Mouse (Mus musculus) heart, embryonic 16.5 days (tissue): ENCODE measurements around the gene Angptl8. TPM values are rescaled to one million over a fixed set of nuclear protein-coding genes. Genes with fewer than 3 reads are reported as not detected.

Experiments used
- ATAC-seq: fragments of 200-750 bp; cut with Nextera tagmentation; replicated peaks from 2 replicates; pipeline ENCODE4 v1.8.0; 2017; ENCODE audit warnings: moderate number of reproducible peaks; ENCODE audit not compliant: insufficient read depth, low FRiP score; ENCODE audit errors: extremely low read depth
- H3K27ac ChIP-seq: fragments of 300-500 bp; sonication (generic); 2 replicates; pipeline ENCODE4 v1.5.1; 2014; ENCODE audit warnings: mild to moderate bottlenecking, low read length, control low read depth, moderate library complexity
- H3K27me3 ChIP-seq: fragments of 300-500 bp; sonication (generic); 2 replicates; pipeline ENCODE4 v1.6.1; 2014; ENCODE audit warnings: low read length, mixed read lengths; ENCODE audit not compliant: control insufficient read depth, insufficient read depth
- H3K36me3 ChIP-seq: fragments of 300-500 bp; sonication (generic); 2 replicates; pipeline ENCODE4 v1.6.1; 2014; ENCODE audit not compliant: control insufficient read depth, insufficient read depth
- H3K4me1 ChIP-seq: fragments of 300-500 bp; sonication (generic); 2 replicates; pipeline ENCODE4 v1.6.1; 2014; ENCODE audit warnings: low read length, mixed read lengths; ENCODE audit not compliant: control insufficient read depth, insufficient read depth
- H3K4me2 ChIP-seq: fragments of 300-500 bp; sonication (generic); 2 replicates; pipeline ENCODE4 v1.6.1; 2014; ENCODE audit warnings: low read depth, mild to moderate bottlenecking, control low read depth, low read length
- H3K4me3 ChIP-seq: fragments of 300-500 bp; sonication (generic); 2 replicates; pipeline ENCODE4 v1.5.1; 2014; ENCODE audit warnings: mild to moderate bottlenecking, control low read depth, low read length
- H3K9ac ChIP-seq: fragments of 300-500 bp; sonication (generic); 2 replicates; pipeline ENCODE4 v1.6.1; 2014; ENCODE audit warnings: low read length, control low read depth
- H3K9me3 ChIP-seq: fragments of 300-500 bp; sonication (generic); replicated peaks from 2 replicates; pipeline ENCODE4 v1.6.1; 2016; ENCODE audit warnings: low read length; ENCODE audit not compliant: control insufficient read depth
- WGBS: fragments of 180-500 bp; shearing (Covaris S2); extraction: QIAGEN DNeasy Blood & Tissue Kit; methylation state at CpG from one replicate; pipeline ENCODE4 v1.1.7; 2014; 5-methylcytosine and 5-hydroxymethylcytosine counted together
- polyA plus RNA-seq: library from polyadenylated mRNA; unstranded; fragments of >200 nt; fragmentation: Nextera tagmentation; extraction: Ambion mirVana; gene quantifications from 2 replicates; pipeline ENCODE4 v1.2.1, GENCODE M21; 2015

Gene Angptl8
- polyA plus RNA-seq, 1 experiment from 2014 or later = 1.7 TPM

DNA sequence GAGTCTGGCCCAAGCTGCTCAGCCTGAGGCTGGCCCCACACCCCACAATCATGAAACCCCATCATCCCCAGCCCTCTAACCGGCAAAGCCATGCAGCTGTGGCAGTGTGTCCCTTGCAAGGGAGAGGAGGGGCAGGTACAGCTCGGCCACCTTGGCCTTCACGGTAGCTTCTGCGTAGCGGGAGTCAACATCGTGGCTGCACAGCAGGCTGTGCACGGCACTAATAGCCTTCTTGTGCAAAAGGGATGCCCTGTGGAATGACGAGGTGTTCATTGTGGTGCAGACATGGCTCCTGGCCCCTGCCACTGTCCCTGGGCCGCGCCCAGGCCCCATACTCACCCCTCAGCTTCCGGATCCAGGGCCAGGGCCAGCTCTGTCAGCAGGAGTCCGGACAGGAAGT lies 15.1 kb upstream of the Angptl8 start:
- H3K9ac ChIP-seq = no peak overlapping the region
- H3K9me3 ChIP-seq = no peaks in the 10 kb centered on the region
- no peak overlapping the region for H3K4me3 ChIP-seq
- H3K36me3 ChIP-seq = 0 out of 2 replicates have a peak, but pooled peaks cover 2% of the 10 kb centered on the region
- H3K4me2 ChIP-seq = no peak overlapping the region
- H3K27ac ChIP-seq = no peak overlapping the region
- WGBS = 86% methylated on average over 12 of the region's 12 CpGs
- H3K4me1 ChIP-seq = no peaks in the 10 kb centered on the region
- no peak for ATAC-seq
- no peaks in the 10 kb centered on the region for H3K27me3 ChIP-seq

DNA sequence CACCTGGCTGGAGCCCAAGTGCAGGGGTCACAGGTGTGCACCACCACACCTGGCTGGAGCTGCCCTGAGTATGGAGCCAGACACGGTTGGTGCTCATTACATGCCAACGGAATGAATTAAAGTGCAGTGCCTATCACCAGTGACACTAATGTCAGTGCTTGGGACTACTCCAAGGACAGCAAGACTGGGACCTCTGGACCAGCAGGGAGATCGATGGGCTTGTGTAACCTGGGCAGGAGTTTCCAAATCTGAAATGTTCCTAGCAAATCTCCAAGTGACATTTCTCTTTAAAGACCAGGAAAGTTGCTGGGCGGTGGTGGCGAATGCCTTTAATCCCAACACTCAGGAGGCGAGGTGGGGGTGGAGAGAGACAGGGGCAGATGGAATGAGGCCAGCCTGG lies 12.6 kb upstream of the Angptl8 start:
- Histone ChIP-seq H3K27me3 (no peaks in the 10 kb centered on the region), H3K4me3 (no peak overlapping the region), H3K4me2 (no peak overlapping the region), H3K9me3 (no peaks in the 10 kb centered on the region), H3K27ac (no peak overlapping the region), H3K9ac (no peak overlapping the region), H3K4me1 (no peaks in the 10 kb centered on the region), H3K36me3 (no peaks in the 10 kb centered on the region)
- 72% methylated on average over 6 of the region's 6 CpGs for WGBS
- ATAC-seq = no peak

GRCm38 (mm10) chr9:21823957-21824356 lies 11.4 kb upstream of the Angptl8 start:
- Histone ChIP-seq H3K4me3 (no peak overlapping the region), H3K4me2 (no peak overlapping the region), H3K9ac (no peak overlapping the region), H3K27me3 (no peaks in the 10 kb centered on the region), H3K9me3 (no peaks in the 10 kb centered on the region), H3K36me3 (no peaks in the 10 kb centered on the region), H3K4me1 (no peaks in the 10 kb centered on the region), H3K27ac (no peak overlapping the region)
- no peak for ATAC-seq
- 65% methylated on average over 4 of the region's 4 CpGs for WGBS

DNA sequence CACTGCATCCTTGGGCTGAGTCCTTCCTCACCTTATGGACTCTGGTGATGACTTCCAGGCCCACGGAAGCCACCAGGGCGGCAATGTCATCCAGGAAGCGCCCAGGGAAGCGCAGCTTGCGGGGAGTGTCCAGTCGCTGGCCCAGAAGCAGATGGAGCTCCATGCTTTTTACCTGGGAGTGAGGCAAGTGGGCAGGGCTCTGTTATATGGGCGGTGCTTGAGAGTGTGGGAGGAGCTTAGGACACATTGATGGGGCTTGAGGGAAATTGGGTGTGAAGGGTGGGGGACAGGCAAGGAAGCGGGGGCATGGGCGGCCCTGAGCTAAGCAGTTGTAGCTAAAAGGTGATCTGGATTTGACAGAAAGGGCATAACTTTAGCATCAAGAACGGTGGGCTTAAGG lies 10.9 kb upstream of the Angptl8 start:
- WGBS = 66% methylated on average over 10 of the region's 10 CpGs
- Histone ChIP-seq H3K27me3 (no peaks in the 10 kb centered on the region), H3K4me3 (no peak overlapping the region), H3K27ac (no peak overlapping the region), H3K9ac (no peak overlapping the region), H3K4me2 (no peak overlapping the region), H3K9me3 (no peaks in the 10 kb centered on the region), H3K36me3 (no peaks in the 10 kb centered on the region), H3K4me1 (no peaks in the 10 kb centered on the region)
- ATAC-seq = no peak

DNA sequence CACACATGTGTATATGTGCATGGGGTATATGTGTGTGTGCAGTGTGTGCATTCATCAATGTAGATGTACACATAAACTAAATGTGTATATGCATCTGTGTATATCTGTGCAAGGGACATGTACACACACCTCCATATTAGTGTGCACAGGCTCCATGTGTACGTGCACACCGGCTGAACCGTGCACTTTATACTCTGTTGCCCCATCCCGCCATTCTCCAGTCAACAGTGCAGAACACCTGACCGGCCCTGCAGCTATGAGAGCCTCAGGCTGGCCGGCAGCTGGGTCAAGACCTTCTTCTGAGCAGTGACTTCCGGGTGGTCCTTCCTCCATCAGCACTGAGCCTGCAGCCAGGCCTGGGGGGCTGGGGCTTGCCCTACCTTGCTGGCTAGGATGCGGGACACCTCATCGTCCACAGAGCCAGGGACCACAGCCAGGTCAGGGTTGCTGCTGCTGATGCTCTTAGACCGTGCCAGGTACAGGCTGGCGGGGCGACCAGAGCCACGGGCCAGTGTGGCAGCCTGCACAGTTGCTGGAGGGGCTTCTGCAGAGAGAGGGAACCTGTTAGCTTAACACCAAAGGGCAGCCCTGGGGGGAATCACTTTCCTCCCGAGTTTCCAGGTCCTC lies 5.4 kb upstream of the Angptl8 start:
- Histone ChIP-seq H3K4me1 (no peaks in the 10 kb centered on the region), H3K9me3 (no peaks in the 10 kb centered on the region), H3K9ac (no peak overlapping the region), H3K27me3 (no peaks in the 10 kb centered on the region), H3K27ac (no peak overlapping the region), H3K36me3 (peaks cover 5% of the 10 kb centered on the region), H3K4me2 (no peak overlapping the region), H3K4me3 (no peak overlapping the region)
- WGBS = 91% methylated on average over 14 of the region's 14 CpGs
- ATAC-seq = no peak

- no peaks in the 10 kb centered on the region for H3K4me1 ChIP-seq
- no peaks in the 10 kb centered on the region for H3K27me3 ChIP-seq
- no peak overlapping the region for H3K4me3 ChIP-seq
- no peak for ATAC-seq
- 78% methylated on average over 5 of the region's 5 CpGs for WGBS
- H3K36me3 ChIP-seq = peaks cover 5% of the 10 kb centered on the region
- H3K9ac ChIP-seq = no peak overlapping the region
- H3K9me3 ChIP-seq = no peaks in the 10 kb centered on the region
- no peak overlapping the region for H3K27ac ChIP-seq
- no peak overlapping the region for H3K4me2 ChIP-seq
These were observed 4.9 kb upstream of the Angptl8 start for GRCm38 (mm10) chr9:21830461-21830850.

GRCm38 (mm10) chr9:21830936-21831335 lies 4.4 kb upstream of the Angptl8 start:
- ATAC-seq = no peak
- Histone ChIP-seq H3K9me3 (no peaks in the 10 kb centered on the region), H3K4me2 (no peak overlapping the region), H3K4me3 (no peak overlapping the region), H3K27ac (no peak overlapping the region), H3K4me1 (no peaks in the 10 kb centered on the region), H3K9ac (no peak overlapping the region), H3K27me3 (no peaks in the 10 kb centered on the region), H3K36me3 (peaks cover 9% of the 10 kb centered on the region)
- 79% methylated on average over 11 of the region's 11 CpGs for WGBS

- H3K36me3 ChIP-seq = peaks cover 9% of the 10 kb centered on the region
- H3K27ac ChIP-seq = no peak overlapping the region
- no peak overlapping the region for H3K4me3 ChIP-seq
- no peak for ATAC-seq
- H3K4me1 ChIP-seq = no peaks in the 10 kb centered on the region
- H3K27me3 ChIP-seq = no peaks in the 10 kb centered on the region
- WGBS = 89% methylated on average over 19 of the region's 20 CpGs
- H3K4me2 ChIP-seq = no peak overlapping the region
- H3K9ac ChIP-seq = no peak overlapping the region
- no peaks in the 10 kb centered on the region for H3K9me3 ChIP-seq
These were observed 3.6 kb upstream of the Angptl8 start for GRCm38 (mm10) chr9:21831558-21832240.

- 0 out of 2 replicates have a peak, but pooled peaks cover 7% of the 10 kb centered on the region for H3K36me3 ChIP-seq
- 93% methylated on average over 2 of the region's 2 CpGs for WGBS
These were observed 2.4 kb downstream of the Angptl8 start for GRCm38 (mm10) chr9:21837690-21838089.

More at GRCm38 (mm10) chr9:21837690-21838089, 2.4 kb downstream of the Angptl8 start:
- Histone ChIP-seq H3K4me1 (peaks cover under 1% of the 10 kb centered on the region), H3K9me3 (no peaks in the 10 kb centered on the region), H3K4me3 (no peak overlapping the region), H3K4me2 (no peak overlapping the region), H3K9ac (no peak overlapping the region), H3K27me3 (no peaks in the 10 kb centered on the region), H3K27ac (no peak overlapping the region)
- ATAC-seq = no peak
